8 mouse cellular contexts compared by ENCODE assay signal in the genomic region with DNA sequence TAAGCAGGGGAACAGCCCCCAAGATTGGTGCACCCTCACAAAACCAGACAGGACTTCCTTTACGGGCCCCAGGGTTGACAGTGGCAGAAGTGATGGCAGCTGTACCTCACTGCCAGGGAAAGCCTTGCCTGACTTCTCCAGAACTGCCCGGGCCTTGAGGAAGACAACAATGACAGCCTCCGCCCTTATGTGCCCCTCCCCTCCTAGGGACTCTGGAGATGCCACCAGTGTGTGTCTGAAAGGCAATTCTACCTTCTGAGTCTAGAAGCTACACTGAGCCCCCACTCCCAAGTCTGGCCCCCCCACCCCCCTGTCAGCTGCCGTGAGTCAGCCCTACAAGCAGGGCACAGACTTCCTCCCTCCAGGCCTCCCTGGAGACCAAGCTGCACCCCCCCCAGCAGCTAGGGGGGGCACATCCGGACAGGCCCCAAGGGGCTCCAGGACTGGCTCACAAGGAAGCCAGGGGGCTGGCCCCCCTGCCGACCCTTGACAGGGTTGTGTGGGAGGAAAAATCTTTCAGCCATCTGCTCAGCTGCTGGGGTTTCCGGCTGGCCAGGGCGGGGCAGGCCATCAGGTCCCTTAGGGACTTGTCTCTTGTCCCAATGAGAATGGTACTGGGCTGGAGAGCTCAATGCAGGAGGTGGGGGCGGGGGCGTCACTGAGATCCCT. TPM values are rescaled to one million over a fixed set of nuclear protein-coding genes. Genes with fewer than 3 reads are reported as not detected.
DNase-seq lines count a peak whose midpoint lies in the region; ATAC-seq and TF ChIP-seq lines count a peak whose summit lies in the region.

No protein-coding gene starts in this region.

- H3K36me3 ChIP-seq in heart, embryonic 14.5 days (ENCODE audit: control insufficient read depth, insufficient read depth, low read length): peaks cover 5% of the 10 kb centered on the region; the same call in 1 of the 2 replicates
- H3K36me3 ChIP-seq in macrophage (ENCODE audit: inconsistent target): no peaks in the 10 kb centered on the region; the same call in 1 of the 2 replicates
- peaks cover 3% of the 10 kb centered on the region; the same call in 1 of the 2 replicates for H3K36me3 ChIP-seq in thymus, adult 2 months (ENCODE audit: control insufficient read depth, insufficient read depth, low read length)

- no peak for TF ChIP-seq CTCF in thymus, adult 2 months (IDR thresholded peaks at IDR 0.05; ENCODE audit: borderline replicate concordance, control insufficient read depth, extremely low read depth, insufficient read depth, low read length, poor library complexity)

- intact Hi-C loops in left cerebral cortex, postnatal 4 days (cut with DNase I): no loop called here

- peaks cover 45 to 46% of the 10 kb centered on the region in 2 experiments for H3K4me1 ChIP-seq in heart, embryonic 14.5 days (ENCODE audit: control insufficient read depth in 2 of 2, insufficient read depth in 2 of 2, low read length in 2 of 2)
- peaks cover 58% of the 10 kb centered on the region for H3K4me1 ChIP-seq in thymus, adult 2 months (replicated peaks; ENCODE audit: control insufficient read depth, insufficient read depth, low read length)

- 45% methylated on average over 10 of the region's 10 CpGs for WGBS in heart, embryonic 14.5 days
- 3% methylated on average over 10 of the region's 10 CpGs for WGBS in macrophage (ENCODE audit: missing documents)
- WGBS in thymus, adult 2 months: 19% methylated on average over 10 of the region's 10 CpGs

- DNase-seq in CD4-positive helper T cell, adult 2 months (ENCODE audit: low read depth, low spot score): peak; percentile 55
- DNase-seq in adrenal gland, postnatal 10 days: peak; percentile 76
- peak; percentile 92 for DNase-seq in kidney, postnatal 14 days
- peak; percentile 68 for DNase-seq in thymus, adult 2 months
- DNase-seq in layer of hippocampus, postnatal 10 days (ENCODE audit: low spot score in 2 of 2): no peak
- DNase-seq in left cerebral cortex, postnatal 4 days: no peak

- H3K4me2 ChIP-seq in heart, embryonic 14.5 days (ENCODE audit: low read length): peak overlapping the region; percentile 80

- no peak for TF ChIP-seq POLR2A in thymus, adult 2 months (IDR thresholded peaks at IDR 0.05; ENCODE audit: control insufficient read depth, extremely low read depth, insufficient read depth, low read length, poor library complexity)

- peaks cover 72% of the 10 kb centered on the region for H3K79me2 ChIP-seq in macrophage (ENCODE audit: inconsistent target)

- H3K27me3 ChIP-seq in heart, embryonic 14.5 days (ENCODE audit: control insufficient read depth, insufficient read depth, low read length): no peaks in the 10 kb centered on the region
- H3K27me3 ChIP-seq in thymus, adult 2 months (ENCODE audit: control insufficient read depth, insufficient read depth, low read length): no peaks in the 10 kb centered on the region

- H3K9ac ChIP-seq in heart, embryonic 14.5 days (ENCODE audit: low read length): peak overlapping the region; percentile 52

- peak overlapping the region; percentile 7 to 90; a peak in 2 of 4 replicates for H3K4me3 ChIP-seq in heart, embryonic 14.5 days (ENCODE audit: control insufficient read depth in 1 of 2, insufficient read depth in 1 of 2, low read depth in 1 of 2, low read length in 2 of 2)
- H3K4me3 ChIP-seq in macrophage (ENCODE audit: inconsistent target): peak overlapping the region; percentile 97
- H3K4me3 ChIP-seq in thymus, adult 2 months (ENCODE audit: control insufficient read depth, insufficient read depth, low read length): peak overlapping the region; percentile 2; the same call in 1 of the 2 replicates

- peak overlapping the region; percentile 33 to 69 for H3K27ac ChIP-seq in heart, embryonic 14.5 days (replicated peaks in 1 of 2; ENCODE audit: control insufficient read depth in 1 of 2, insufficient read depth in 1 of 2, low read depth in 2 of 2, low read length in 2 of 2)
- peak overlapping the region; percentile 99 for H3K27ac ChIP-seq in macrophage
- H3K27ac ChIP-seq in thymus, adult 2 months (ENCODE audit: control insufficient read depth, insufficient read depth, low read length): 0 out of 2 replicates have a peak overlapping the region, but pooled peaks have one; percentile 5

- no peaks in the 10 kb centered on the region for H3K9me3 ChIP-seq in heart, embryonic 14.5 days (ENCODE audit: control insufficient read depth, low read length)

- no peak for ATAC-seq in heart, embryonic 14.5 days (ENCODE audit: insufficient number of reproducible peaks, insufficient read depth, low FRiP score, low read depth)

RNA-seq across cellular contexts. Expression of a gene that starts 3.7 kb away (rescaled TPM):
- 10 to 100 TPM; 37.0 to 41.7 TPM for total RNA-seq in adrenal gland, postnatal 10 days (2021)
- polyA plus RNA-seq in heart, embryonic 14.5 days (2014; fragmentation: Nextera tagmentation; extraction: Ambion mirVana): 16.5 and 18.1 TPM in 2 replicates
- total RNA-seq in macrophage (2018; cell fraction: chromatin; rRNA removed): 100 to 1,000 TPM in 1 of 26 experiments, 10 to 100 TPM in 25; 32.2 to 111 (median 70.7) TPM
- 10 to 100 TPM; 29.7 to 65.3 (median 45.4) TPM for total RNA-seq in macrophage (2018; cell fraction: cytosol; rRNA removed)
- 100 to 1,000 TPM in 4 of 26 experiments, 10 to 100 TPM in 22; 39.5 to 128 (median 64.9) TPM for total RNA-seq in macrophage (2018; cell fraction: nucleus; rRNA removed)
- polyA plus RNA-seq in macrophage (2018): 36.0 to 49.5 TPM (median 47.2 TPM) in 3 replicates
- 48.3 and 80.5 TPM in 2 replicates for polyA plus RNA-seq in thymus, adult 2 months (2012; rRNA removed)
- 10 to 100 TPM; 16.5 to 16.7 TPM for total RNA-seq in layer of hippocampus, postnatal 10 days (2021)
- total RNA-seq in left cerebral cortex, postnatal 4 days (2021): 10 to 100 TPM; 13.3 to 13.4 TPM

RNA-seq across cellular contexts. Expression of a gene that starts 15.1 kb away (rescaled TPM):
- 10 to 100 TPM; 10.1 to 10.6 TPM for total RNA-seq in adrenal gland, postnatal 10 days (2021)
- 10.8 and 11.5 TPM in 2 replicates for polyA plus RNA-seq in heart, embryonic 14.5 days (2014; fragmentation: Nextera tagmentation; extraction: Ambion mirVana)
- 10 to 100 TPM in 6 of 26 experiments, 1 to 10 TPM in 20; 2.0 to 20.7 (median 7.2) TPM for total RNA-seq in macrophage (2018; cell fraction: chromatin; rRNA removed)
- total RNA-seq in macrophage (2018; cell fraction: cytosol; rRNA removed): 1 to 10 TPM; 1.7 to 6.5 (median 3.9) TPM
- 10 to 100 TPM in 4 of 26 experiments, 1 to 10 TPM in 22; 2.3 to 11.9 (median 6.9) TPM for total RNA-seq in macrophage (2018; cell fraction: nucleus; rRNA removed)
- 0.86 to 5.2 TPM (median 3.8 TPM) in 3 replicates for polyA plus RNA-seq in macrophage (2018)
- polyA plus RNA-seq in thymus, adult 2 months (2012; rRNA removed): 23.3 and 25.3 TPM in 2 replicates
- total RNA-seq in layer of hippocampus, postnatal 10 days (2021): 10 to 100 TPM; 12.1 to 12.2 TPM
- 10 to 100 TPM; 19.4 to 19.9 TPM for total RNA-seq in left cerebral cortex, postnatal 4 days (2021)

Comparison
In these comparisons a context has a peak if more than half of its experiments do, and no peak if none do; other contexts are left out.
1. DNase-seq: peak in CD4-positive helper T cell, adult 2 months (single experiment), adrenal gland, postnatal 10 days (single experiment), kidney, postnatal 14 days (single experiment) and thymus, adult 2 months (single experiment); none in layer of hippocampus, postnatal 10 days (0 of 2) and left cerebral cortex, postnatal 4 days (single experiment).
2. H3K27ac ChIP-seq: peak in every context shown above with its lines; median percentile 99 in macrophage; 51 in heart, embryonic 14.5 days; 5 in thymus, adult 2 months.
3. H3K4me3 ChIP-seq: peak in every context shown above with its lines; median percentile 97 in macrophage; 48 in heart, embryonic 14.5 days; 2 in thymus, adult 2 months.